ENCODE assay signal across 20 mouse cellular contexts in genomic region chr2:20532623-20533022, GRCm38 (mm10).
A peak's percentile ranks its signal among the peaks of the same experiment; 100 is the strongest.
DNase-seq lines count a peak whose midpoint lies in the region; ATAC-seq and TF ChIP-seq lines count a peak whose summit lies in the region.
"Had no signal": no experiment of that assay in that cellular context is flagged by ENCODE, and none has a peak within 500 bp of the region (broad histone marks: within the 10 kb centered on the region; RNA-seq: fewer than 3 reads in every experiment).

No protein-coding gene starts in this region.

- no peak overlapping the region for H3K9ac ChIP-seq in midbrain, embryonic 11.5 days (ENCODE audit: low read length)
- no peak overlapping the region for H3K9ac ChIP-seq in midbrain, embryonic 13.5 days (replicated peaks)
- H3K9ac ChIP-seq in intestine, embryonic 15.5 days = no peak overlapping the region
- H3K9ac ChIP-seq in intestine, postnatal 0 days (ENCODE audit: low read depth, low read length) = no peak overlapping the region
- no peak overlapping the region for H3K9ac ChIP-seq in liver, embryonic 12.5 days
- H3K9ac ChIP-seq: embryonic facial prominence, embryonic 12.5 days; forebrain, embryonic 13.5 days; forebrain, postnatal 0 days had no signal

- H3K27ac ChIP-seq in midbrain, embryonic 11.5 days (ENCODE audit: low read depth, low read length) = no peak overlapping the region
- no peak overlapping the region for H3K27ac ChIP-seq in midbrain, embryonic 13.5 days
- no peak overlapping the region for H3K27ac ChIP-seq in intestine, embryonic 15.5 days
- peak overlapping the region; percentile 41; the same call in 1 of the 2 replicates for H3K27ac ChIP-seq in intestine, postnatal 0 days (ENCODE audit: low read depth, low read length)
- H3K27ac ChIP-seq in liver, embryonic 12.5 days = no peak overlapping the region
- H3K27ac ChIP-seq: embryonic facial prominence, embryonic 10.5 days; embryonic facial prominence, embryonic 12.5 days; forebrain, embryonic 13.5 days had no signal

- no peaks in the 10 kb centered on the region for H3K27me3 ChIP-seq in midbrain, embryonic 11.5 days (ENCODE audit: control insufficient read depth, insufficient read depth, low read length)
- H3K27me3 ChIP-seq in midbrain, embryonic 13.5 days = no peaks in the 10 kb centered on the region
- no peaks in the 10 kb centered on the region for H3K27me3 ChIP-seq in intestine, embryonic 15.5 days (replicated peaks)
- no peaks in the 10 kb centered on the region for H3K27me3 ChIP-seq in intestine, postnatal 0 days (replicated peaks; ENCODE audit: control insufficient read depth, insufficient read depth, low read length)
- no peaks in the 10 kb centered on the region for H3K27me3 ChIP-seq in liver, embryonic 12.5 days (replicated peaks)
- H3K27me3 ChIP-seq: embryonic facial prominence, embryonic 12.5 days; forebrain, embryonic 13.5 days had no signal

- no peaks in the 10 kb centered on the region for H3K36me3 ChIP-seq in midbrain, embryonic 11.5 days (ENCODE audit: control insufficient read depth, insufficient read depth, low read length)
- no peaks in the 10 kb centered on the region for H3K36me3 ChIP-seq in midbrain, embryonic 13.5 days
- H3K36me3 ChIP-seq in intestine, embryonic 15.5 days = no peaks in the 10 kb centered on the region; the same call in 1 of the 2 replicates
- peaks cover 12% of the 10 kb centered on the region for H3K36me3 ChIP-seq in intestine, postnatal 0 days (ENCODE audit: control insufficient read depth, insufficient read depth)
- H3K36me3 ChIP-seq in liver, embryonic 12.5 days = peaks cover 5% of the 10 kb centered on the region; the same call in 1 of the 2 replicates

- no peak overlapping the region for H3K4me3 ChIP-seq in midbrain, embryonic 11.5 days (ENCODE audit: low read depth, low read length)
- no peak overlapping the region for H3K4me3 ChIP-seq in midbrain, embryonic 13.5 days (replicated peaks)
- no peak overlapping the region for H3K4me3 ChIP-seq in intestine, embryonic 15.5 days (replicated peaks)
- no peak overlapping the region for H3K4me3 ChIP-seq in intestine, postnatal 0 days (ENCODE audit: low read depth, low read length)
- H3K4me3 ChIP-seq in liver, embryonic 12.5 days = no peak overlapping the region
- H3K4me3 ChIP-seq: embryonic facial prominence, embryonic 10.5 days; embryonic facial prominence, embryonic 12.5 days; forebrain, embryonic 13.5 days had no signal

- H3K4me2 ChIP-seq in midbrain, embryonic 11.5 days = no peak overlapping the region
- H3K4me2 ChIP-seq in midbrain, embryonic 13.5 days (replicated peaks) = no peak overlapping the region
- no peak overlapping the region for H3K4me2 ChIP-seq in intestine, embryonic 15.5 days (replicated peaks)
- H3K4me2 ChIP-seq in intestine, postnatal 0 days (replicated peaks; ENCODE audit: low read depth) = no peak overlapping the region
- no peak overlapping the region for H3K4me2 ChIP-seq in liver, embryonic 12.5 days
- H3K4me2 ChIP-seq: embryonic facial prominence, embryonic 12.5 days; forebrain, embryonic 13.5 days had no signal

- WGBS in midbrain, embryonic 11.5 days = 67% methylated on average over 3 of the region's 3 CpGs
- WGBS in midbrain, embryonic 13.5 days = 68% methylated on average over 3 of the region's 3 CpGs
- 16% methylated on average over 3 of the region's 3 CpGs for WGBS in intestine, embryonic 15.5 days
- 17% methylated on average over 3 of the region's 3 CpGs for WGBS in intestine, postnatal 0 days
- WGBS in liver, embryonic 12.5 days (ENCODE audit: insufficient replicate concordance) = 12% methylated on average over 3 of the region's 3 CpGs

- ATAC-seq in midbrain, embryonic 11.5 days (ENCODE audit: low FRiP score) = no peak
- ATAC-seq in midbrain, embryonic 13.5 days = no peak
- peak; percentile 90 for ATAC-seq in intestine, embryonic 15.5 days
- peak; percentile 92 for ATAC-seq in intestine, postnatal 0 days
- no peak for ATAC-seq in liver, embryonic 12.5 days
- ATAC-seq: forebrain, embryonic 13.5 days; forebrain, postnatal 0 days had no signal

- H3K9me3 ChIP-seq in midbrain, embryonic 11.5 days (ENCODE audit: control insufficient read depth, low read length) = no peaks in the 10 kb centered on the region
- no peaks in the 10 kb centered on the region for H3K9me3 ChIP-seq in midbrain, embryonic 13.5 days
- H3K9me3 ChIP-seq in intestine, embryonic 15.5 days = no peaks in the 10 kb centered on the region
- H3K9me3 ChIP-seq in intestine, postnatal 0 days (ENCODE audit: control insufficient read depth) = no peaks in the 10 kb centered on the region
- H3K9me3 ChIP-seq in liver, embryonic 12.5 days (replicated peaks) = no peaks in the 10 kb centered on the region
- H3K9me3 ChIP-seq: embryonic facial prominence, embryonic 10.5 days; embryonic facial prominence, embryonic 12.5 days; forebrain, embryonic 13.5 days had no signal

- H3K4me1 ChIP-seq in midbrain, embryonic 11.5 days (ENCODE audit: control insufficient read depth, insufficient read depth, low read length) = no peaks in the 10 kb centered on the region
- H3K4me1 ChIP-seq in midbrain, embryonic 13.5 days (replicated peaks) = no peaks in the 10 kb centered on the region
- H3K4me1 ChIP-seq in intestine, embryonic 15.5 days (replicated peaks) = 0 out of 2 replicates have a peak, but pooled peaks cover 2% of the 10 kb centered on the region
- H3K4me1 ChIP-seq in intestine, postnatal 0 days (replicated peaks; ENCODE audit: control insufficient read depth, insufficient read depth, low read length) = no peaks in the 10 kb centered on the region; the same call in 1 of the 2 replicates
- no peaks in the 10 kb centered on the region for H3K4me1 ChIP-seq in liver, embryonic 12.5 days
- H3K4me1 ChIP-seq: embryonic facial prominence, embryonic 10.5 days; embryonic facial prominence, embryonic 12.5 days had no signal

- peak; percentile 28 for DNase-seq in heart, adult 11 months
- no peak for DNase-seq in heart, adult 18-20 months
- peak; percentile 8 for DNase-seq in midbrain, embryonic 11.5 days (ENCODE audit: low spot score, missing footprints)
- no peak for DNase-seq in frontal cortex, postnatal 10 days (ENCODE audit: low spot score in 2 of 2)
- DNase-seq: adrenal gland, adult 2 months; adrenal gland, postnatal 10 days; adrenal gland, postnatal 25 days; cerebellum, adult 11-12 months; cerebellum, adult 2 months; cerebellum, adult 9-10 months; cerebellum, postnatal 10 days; cerebellum, postnatal 25 days; forebrain, postnatal 0 days had no signal

- TF ChIP-seq CTCF in intestine, postnatal 0 days (IDR thresholded peaks at IDR 0.05; ENCODE audit: low read depth) = no peak

Comparison
In these comparisons a context has a peak if more than half of its experiments do, and no peak if none do; other contexts are left out.
1. DNase-seq: peak in heart, adult 11 months (single experiment) and midbrain, embryonic 11.5 days (single experiment); none in heart, adult 18-20 months (0 of 2) and frontal cortex, postnatal 10 days (0 of 2).
2. ATAC-seq: peak in intestine, embryonic 15.5 days (single experiment) and intestine, postnatal 0 days (single experiment); none in midbrain, embryonic 11.5 days (single experiment), midbrain, embryonic 13.5 days (single experiment) and liver, embryonic 12.5 days (single experiment).